Mouse (Mus musculus) neutrophil, adult 5-6 weeks (primary cell): ENCODE data around the gene Fgfrl1. TPM values are rescaled to one million over a fixed set of nuclear protein-coding genes. Genes with fewer than 3 reads are reported as not detected.

Source experiments
- ATAC-seq: fragments of 151-379, 151-347 bp; 2 replicates; pipeline ENCODE4 v1.8.0; 2017; ENCODE audit warnings: mild to moderate bottlenecking, moderate TSS enrichment; ENCODE audit not compliant: insufficient number of reproducible peaks, poor library complexity, low FRiP score, severe bottlenecking; ENCODE audit errors: extremely low read depth
- total RNA-seq: library from RNA; stranded (forward); fragments of 200-1000 nt; gene quantifications from 2 replicates; pipeline ENCODE4 v1.2.3, GENCODE M21; 2017

The Fgfrl1 gene
- total RNA-seq, 1 experiment from 2014 or later: 1.0 TPM

DNA sequence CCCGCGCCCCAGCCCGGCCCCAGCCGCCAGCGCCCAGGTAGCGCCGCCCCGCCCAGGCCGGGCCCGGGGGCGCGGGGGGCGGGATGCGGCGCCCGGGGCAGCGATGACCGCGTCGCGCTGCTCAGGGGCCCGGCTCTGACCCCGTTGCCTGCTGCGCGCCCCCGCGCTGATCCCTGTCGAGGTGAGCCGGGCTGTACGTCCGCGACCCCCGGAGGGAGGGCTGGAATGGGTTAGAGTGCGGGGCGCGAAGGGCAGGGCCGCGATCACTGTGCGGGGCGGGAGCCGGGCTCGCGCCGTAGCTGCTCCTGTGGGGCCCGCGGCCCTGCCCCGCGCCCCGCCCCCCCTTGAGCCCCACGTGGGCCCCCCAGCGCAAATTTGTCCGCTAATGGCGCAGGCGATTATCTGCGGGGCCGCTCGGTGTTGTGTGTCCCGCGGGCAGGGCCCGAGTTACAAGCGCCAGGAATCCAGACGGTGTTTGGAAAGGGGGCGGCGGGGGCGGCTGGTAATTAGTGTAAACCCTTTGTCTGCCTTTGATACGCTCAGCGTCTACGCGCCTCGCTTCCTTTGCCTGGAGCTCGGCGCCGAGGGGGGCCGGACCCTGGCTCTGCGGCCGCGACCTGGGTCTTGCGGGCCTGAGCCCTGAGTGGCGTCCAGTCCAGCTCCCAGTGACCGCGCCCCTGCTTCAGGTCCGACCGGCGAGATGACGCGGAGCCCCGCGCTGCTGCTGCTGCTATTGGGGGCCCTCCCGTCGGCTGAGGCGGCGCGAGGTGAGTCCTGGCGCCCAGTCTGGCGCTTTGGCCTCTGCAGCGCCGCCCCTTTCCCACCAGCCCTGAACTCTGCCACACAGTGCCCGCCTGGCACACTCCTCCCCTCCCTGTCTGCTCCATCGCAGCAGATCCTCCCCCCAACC is 2.4 kb downstream of the Fgfrl1 start:
- no peak for ATAC-seq

DNA sequence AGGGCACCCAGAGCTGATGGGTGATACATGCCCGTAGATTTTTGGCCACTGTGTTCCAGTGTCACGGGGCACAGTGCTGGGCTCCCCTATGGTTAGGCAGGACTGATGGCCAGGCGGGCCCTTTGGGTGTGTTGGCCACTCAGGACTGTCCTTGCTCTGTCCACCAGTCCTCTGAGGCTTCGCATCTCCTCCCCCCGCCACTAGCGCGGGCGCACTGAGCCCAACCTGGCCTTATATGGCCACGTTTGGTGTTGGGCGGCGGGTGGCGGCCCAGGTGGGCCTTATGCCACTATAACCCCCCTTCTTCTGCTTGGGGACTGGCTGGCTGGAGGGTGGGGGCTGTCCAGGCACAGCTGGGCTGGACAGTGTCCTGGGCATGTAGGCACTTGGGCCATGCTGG is 3.7 kb downstream of the Fgfrl1 start:
- ATAC-seq: no peak

DNA sequence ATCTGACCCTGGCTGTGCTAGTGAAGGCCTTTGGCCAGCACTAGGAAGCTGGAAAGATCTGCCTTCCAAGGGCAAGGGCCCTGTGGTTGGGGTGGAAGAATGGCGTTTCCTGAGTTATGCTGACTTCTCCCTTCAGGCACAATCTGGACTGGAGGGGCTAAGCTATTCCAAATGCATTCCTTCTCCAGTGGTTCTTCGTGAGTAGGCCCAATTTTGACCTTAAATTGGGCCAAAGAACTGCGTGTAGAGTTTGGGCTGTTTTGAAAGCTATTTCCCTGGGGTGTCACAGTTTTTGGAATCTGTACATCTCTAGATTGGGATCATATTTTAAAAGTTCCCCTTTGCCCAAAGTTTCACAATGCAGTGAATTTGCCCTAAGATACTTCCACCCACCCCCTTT is 4.4 kb downstream of the Fgfrl1 start:
- no peak for ATAC-seq

- no peak for ATAC-seq
These were observed 5.2 kb downstream of the Fgfrl1 start for GRCm38 (mm10) chr5:108697341-108697753.

- ATAC-seq: no peak
These were observed 8.2 kb downstream of the Fgfrl1 start for GRCm38 (mm10) chr5:108700346-108700745.

DNA sequence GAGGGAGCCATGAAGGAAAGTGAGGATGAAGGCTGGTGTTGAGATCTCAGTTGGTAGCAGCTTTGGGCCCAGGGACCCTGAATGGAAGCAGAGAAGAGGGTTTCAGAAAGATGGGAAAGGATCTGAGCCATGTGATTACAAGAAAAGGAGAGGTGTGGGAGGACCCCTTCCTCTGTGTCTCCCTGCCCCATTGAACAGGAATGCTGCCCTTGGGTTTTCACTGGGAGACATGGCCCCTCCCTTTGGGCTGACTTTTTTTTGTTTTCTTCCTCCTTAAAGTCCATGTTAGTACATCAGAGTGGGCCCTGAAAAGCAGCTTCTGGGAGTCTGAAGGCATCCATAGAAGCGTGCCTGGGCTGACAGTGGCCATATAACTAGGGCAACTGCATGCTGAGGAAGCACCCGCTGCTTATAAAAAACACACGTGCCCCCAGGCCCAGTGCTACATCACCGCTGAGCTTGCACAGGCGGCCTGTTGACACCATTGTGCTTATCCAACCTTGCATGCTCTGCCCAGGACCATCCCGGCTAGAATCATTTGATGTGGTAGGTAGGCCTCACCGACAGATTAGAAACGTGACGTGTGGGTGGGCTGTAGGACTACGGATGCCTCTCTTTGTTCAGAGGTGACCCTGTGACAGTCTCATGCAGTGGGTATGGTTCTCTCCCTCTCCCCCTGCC is 9.3 kb downstream of the Fgfrl1 start:
- no peak for ATAC-seq

GRCm38 (mm10) chr5:108703754-108704626 is 11.8 kb downstream of the Fgfrl1 start:
- no peak for ATAC-seq

GRCm38 (mm10) chr5:108707758-108708157 is 15.6 kb downstream of the Fgfrl1 start:
- ATAC-seq: no peak

GRCm38 (mm10) chr5:108708419-108708818 is 16.2 kb downstream of the Fgfrl1 start:
- no peak for ATAC-seq

DNA sequence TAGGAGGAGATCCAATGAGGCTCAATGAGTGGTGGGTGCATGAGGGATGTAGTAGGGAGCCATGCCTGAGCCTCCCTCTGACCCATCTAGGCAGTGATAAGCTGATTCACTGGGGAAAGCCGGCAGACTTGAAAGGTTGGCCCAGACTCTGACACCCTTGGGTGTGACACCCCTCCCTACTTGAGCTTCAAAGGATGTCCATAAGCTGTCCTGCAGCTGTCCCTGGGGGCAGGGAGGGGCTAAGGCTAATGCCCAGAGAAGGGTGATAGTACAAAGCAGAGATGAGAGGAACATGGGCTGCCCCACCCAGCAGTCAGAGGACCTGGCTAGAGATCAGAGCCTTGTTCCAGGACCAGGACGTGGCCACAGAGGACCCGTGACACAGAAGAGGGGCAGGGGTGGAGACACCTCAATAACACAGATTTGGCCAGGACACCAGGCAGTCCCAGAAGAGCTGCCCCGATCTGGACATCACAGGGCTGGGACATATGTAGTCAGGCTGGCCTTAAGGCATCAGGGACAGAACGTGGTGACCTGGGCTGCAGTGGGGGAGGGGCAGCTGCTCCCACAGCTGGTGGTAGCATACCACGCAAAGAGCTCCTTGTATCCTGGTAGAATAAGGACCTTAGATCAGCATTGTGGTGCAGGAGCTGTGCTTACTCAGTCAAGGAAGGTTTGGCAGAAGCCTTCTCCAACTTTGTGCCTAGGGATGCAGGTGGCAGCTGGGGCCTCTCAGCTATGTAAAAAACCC is 17.0 kb downstream of the Fgfrl1 start:
- no peak for ATAC-seq

DNA sequence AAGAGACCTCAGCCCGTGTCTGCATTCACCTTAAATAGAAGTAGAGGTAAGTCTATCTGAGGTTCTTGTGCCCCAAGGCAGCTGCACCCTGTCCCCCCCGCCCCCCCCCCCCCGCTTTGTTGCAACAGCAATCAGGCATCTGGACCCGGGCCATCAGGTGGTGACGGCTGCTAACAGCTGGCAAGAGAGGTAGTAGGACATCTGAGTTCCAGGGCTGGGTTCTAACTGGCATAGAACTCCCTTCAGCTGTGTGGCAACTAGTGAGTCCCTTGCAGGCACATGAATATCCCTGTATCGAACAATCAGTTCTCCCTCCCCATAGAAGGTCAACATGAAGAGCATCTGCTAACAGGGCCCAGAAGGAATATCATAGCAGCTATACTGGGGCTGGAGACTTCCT is 19.8 kb downstream of the Fgfrl1 start:
- ATAC-seq: no peak

GRCm38 (mm10) chr5:108713096-108713495 is 20.9 kb downstream of the Fgfrl1 start:
- ATAC-seq: no peak

DNA sequence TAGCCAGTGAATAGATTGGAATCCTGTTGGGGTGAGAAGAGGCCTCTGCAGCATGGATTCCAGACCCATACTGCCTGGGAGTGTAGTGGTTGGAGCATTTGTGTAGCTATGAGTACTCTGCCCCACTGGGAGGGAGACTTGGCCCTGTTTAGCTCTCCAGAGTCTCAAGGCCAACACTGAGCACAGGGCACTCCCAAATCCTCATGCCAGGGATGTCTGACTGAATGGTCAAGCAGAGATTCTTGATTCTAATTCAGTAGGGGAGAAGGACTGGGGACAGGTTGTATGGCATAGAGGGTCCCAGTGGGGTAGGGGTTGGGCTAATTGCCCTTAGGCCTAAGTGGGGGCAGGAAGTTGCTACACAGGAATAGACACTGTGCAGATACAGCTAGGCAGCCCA is 21.5 kb downstream of the Fgfrl1 start:
- ATAC-seq: no peak

- ATAC-seq: no peak
These were observed 22.0 kb downstream of the Fgfrl1 start for GRCm38 (mm10) chr5:108714149-108714548.

GRCm38 (mm10) chr5:108715974-108716373 is 23.8 kb downstream of the Fgfrl1 start:
- ATAC-seq: no peak

DNA sequence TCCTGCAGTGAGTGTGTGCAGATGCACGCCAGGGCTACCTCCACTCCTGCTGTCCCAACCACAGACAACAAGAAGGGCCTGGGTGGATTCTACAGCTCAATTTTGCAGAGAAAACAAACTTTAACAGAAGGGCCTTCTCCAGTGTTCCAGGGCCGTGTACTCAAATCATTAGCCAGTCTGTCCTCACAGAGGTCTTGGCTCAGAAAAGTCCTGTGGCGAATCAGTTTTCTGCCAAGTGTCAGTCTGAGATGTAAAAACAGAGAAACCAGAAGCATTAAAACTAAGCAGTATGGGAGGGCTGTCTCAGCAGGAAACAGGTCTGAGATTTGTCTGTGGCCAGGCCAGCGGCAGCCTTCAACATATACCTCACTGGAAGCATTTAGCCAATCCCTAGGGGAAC is 25.9 kb downstream of the Fgfrl1 start:
- no peak for ATAC-seq

GRCm38 (mm10) chr5:108719761-108720160 is 27.6 kb downstream of the Fgfrl1 start:
- ATAC-seq: no peak

GRCm38 (mm10) chr5:108724006-108724405 is 31.8 kb downstream of the Fgfrl1 start:
- ATAC-seq: no peak
